Mouse (Mus musculus): ENCODE data around the gene Olfr1160. TPM values are rescaled to one million over a fixed set of nuclear protein-coding genes. Genes with fewer than 3 reads are reported as not detected.
"Not testable (repeated sequence)": the region's sequence is repeated elsewhere in the genome, so short reads cannot be mapped to it uniquely, and the experiment has no call there.

Olfr1160 gene
- polyA plus RNA-seq (2014; fragmentation: Nextera tagmentation; extraction: Ambion mirVana), result not detected in 2 replicates

DNA sequence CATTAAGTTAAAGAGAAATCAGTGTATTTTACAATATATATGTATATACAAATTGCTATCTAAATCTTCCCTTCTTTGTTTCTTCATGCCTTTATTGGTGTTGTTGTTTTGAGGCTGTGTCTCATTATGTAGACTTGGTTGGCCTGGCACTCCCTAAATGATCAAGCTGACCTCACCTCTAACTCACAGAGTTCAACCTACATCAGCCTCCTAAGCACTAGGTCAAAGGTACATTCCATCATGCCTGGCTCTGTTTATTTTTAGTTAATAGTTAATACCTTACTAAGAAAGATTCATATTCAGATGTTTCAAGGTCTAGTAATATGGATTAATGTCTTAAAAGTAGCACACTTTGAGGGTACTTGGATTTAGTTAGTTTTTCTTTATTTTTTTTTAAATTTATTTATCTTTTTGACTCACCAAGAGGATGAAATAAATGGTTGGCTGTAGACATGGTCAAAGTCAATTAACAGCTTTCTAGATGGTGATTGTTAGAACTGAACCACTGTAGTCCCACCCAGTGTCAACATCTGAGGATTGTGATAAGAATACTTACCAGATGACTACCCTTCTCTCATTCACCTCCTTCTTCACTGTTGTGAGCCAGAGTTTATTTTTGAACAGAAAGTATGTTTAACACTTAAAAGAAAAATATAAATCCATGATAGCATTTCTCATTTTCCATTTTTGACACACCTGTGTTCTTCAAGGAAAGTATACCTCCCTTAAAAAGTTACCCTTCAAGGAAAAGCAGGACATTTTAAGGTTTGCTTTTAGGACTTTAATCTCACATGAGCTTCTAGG lies at the start of gene Olfr1160:
Gene Olfr1160, minus strand, starts transcription at position 754 of the 804 bp plus-strand sequence.
- ATAC-seq (replicated peaks; ENCODE audit: low FRiP score) (no peak; the same call in 1 of the 2 replicates), DNase-seq (ENCODE audit: low spot score) (no peak)
- Histone ChIP-seq H3K9me3 (ENCODE audit: control insufficient read depth, low read length) (no peaks in the 10 kb centered on the region), H3K36me3 (ENCODE audit: control insufficient read depth, insufficient read depth, low read length) (no peaks in the 10 kb centered on the region), H3K4me3 (ENCODE audit: low read depth, low read length) (no peak within 1 kb of the TSS), H3K27ac (ENCODE audit: low read depth, low read length) (no peak within 1 kb of the TSS), H3K4me2 (no peak within 1 kb of the TSS), H3K4me1 (replicated peaks; ENCODE audit: control insufficient read depth, insufficient read depth, low read length) (no peaks in the 10 kb centered on the region), H3K9ac (ENCODE audit: low read depth, low read length) (no peak within 1 kb of the TSS), H3K27me3 (replicated peaks; ENCODE audit: control insufficient read depth, insufficient read depth, low read length) (no peaks in the 10 kb centered on the region)

DNA sequence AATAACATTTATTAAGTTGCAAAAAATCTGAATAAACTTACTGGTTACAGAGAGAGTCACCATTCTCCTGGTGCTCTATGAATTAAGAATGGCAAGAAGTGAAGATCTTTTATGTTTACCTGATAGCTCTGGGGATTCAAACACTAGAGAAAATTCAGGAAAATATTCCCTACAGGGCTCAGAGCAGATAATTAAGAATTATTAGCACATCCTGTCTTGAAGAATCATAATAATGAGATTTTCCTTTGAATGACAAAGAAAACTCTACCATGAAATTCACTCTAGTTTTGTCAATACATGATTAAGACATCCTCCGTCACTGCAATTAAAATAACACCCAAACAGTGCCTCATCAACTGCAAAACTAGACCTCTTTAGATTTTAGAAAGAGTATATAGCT lies 43.0 kb upstream of the Olfr1160 start, which contains the start of gene Olfr1162:
Gene Olfr1162, minus strand, starts transcription at position 101 of the 400 bp plus-strand sequence.
- H3K4me2 ChIP-seq, result no peak within 1 kb of the TSS
- DNase-seq (ENCODE audit: low spot score), result no peak

DNA sequence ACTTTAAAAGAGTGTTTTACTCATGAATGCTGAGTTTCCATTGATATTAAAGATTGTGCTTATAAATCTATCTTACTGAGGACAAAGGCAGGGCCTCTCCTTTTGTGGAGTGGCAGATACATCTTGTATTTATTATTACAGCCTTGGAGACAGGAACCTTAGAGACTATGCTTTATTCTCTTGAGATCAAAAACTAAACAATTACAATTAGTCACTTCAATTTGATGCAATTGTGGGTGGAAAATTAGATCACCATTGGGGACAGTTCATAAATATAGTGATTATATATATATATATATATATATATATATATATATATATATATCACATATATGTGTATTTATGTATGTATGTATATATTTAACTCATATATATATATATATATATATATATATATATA lies 29.5 kb upstream of the Olfr1160 start, which contains the start of gene Olfr73:
Gene Olfr73, minus strand, starts transcription at position 101 of the 400 bp plus-strand sequence.
- H3K27ac ChIP-seq (ENCODE audit: low read depth, low read length), result no peak within 1 kb of the TSS
- no peak for ATAC-seq (replicated peaks; ENCODE audit: low FRiP score)
- no peaks in the 10 kb centered on the region for H3K4me1 ChIP-seq (replicated peaks; ENCODE audit: control insufficient read depth, insufficient read depth, low read length)
- H3K36me3 ChIP-seq (ENCODE audit: control insufficient read depth, insufficient read depth, low read length), result no peaks in the 10 kb centered on the region
- H3K9me3 ChIP-seq (ENCODE audit: control insufficient read depth, low read length), result no peaks in the 10 kb centered on the region
- H3K4me2 ChIP-seq, result no peak within 1 kb of the TSS
- no peak within 1 kb of the TSS for H3K9ac ChIP-seq (ENCODE audit: low read depth, low read length)
- no peak within 1 kb of the TSS for H3K4me3 ChIP-seq (ENCODE audit: low read depth, low read length)
- DNase-seq (ENCODE audit: low spot score), result no peak
- H3K27me3 ChIP-seq (replicated peaks; ENCODE audit: control insufficient read depth, insufficient read depth, low read length), result no peaks in the 10 kb centered on the region

More for the DNA sequence above, 43.0 kb upstream of the Olfr1160 start, which contains the start of gene Olfr1162:
- Histone ChIP-seq H3K27me3 (replicated peaks; ENCODE audit: control insufficient read depth, insufficient read depth, low read length) (no peaks in the 10 kb centered on the region), H3K4me3 (ENCODE audit: low read depth, low read length) (no peak within 1 kb of the TSS), H3K4me1 (replicated peaks; ENCODE audit: control insufficient read depth, insufficient read depth, low read length) (no peaks in the 10 kb centered on the region), H3K9me3 (ENCODE audit: control insufficient read depth, low read length) (no peaks in the 10 kb centered on the region), H3K9ac (ENCODE audit: low read depth, low read length) (no peak within 1 kb of the TSS), H3K27ac (ENCODE audit: low read depth, low read length) (no peak within 1 kb of the TSS), H3K36me3 (ENCODE audit: control insufficient read depth, insufficient read depth, low read length) (no peaks in the 10 kb centered on the region)
- ATAC-seq (replicated peaks; ENCODE audit: low FRiP score), result no peak
- WGBS, result 70% methylated on average over 1 of the region's 1 CpGs

DNA sequence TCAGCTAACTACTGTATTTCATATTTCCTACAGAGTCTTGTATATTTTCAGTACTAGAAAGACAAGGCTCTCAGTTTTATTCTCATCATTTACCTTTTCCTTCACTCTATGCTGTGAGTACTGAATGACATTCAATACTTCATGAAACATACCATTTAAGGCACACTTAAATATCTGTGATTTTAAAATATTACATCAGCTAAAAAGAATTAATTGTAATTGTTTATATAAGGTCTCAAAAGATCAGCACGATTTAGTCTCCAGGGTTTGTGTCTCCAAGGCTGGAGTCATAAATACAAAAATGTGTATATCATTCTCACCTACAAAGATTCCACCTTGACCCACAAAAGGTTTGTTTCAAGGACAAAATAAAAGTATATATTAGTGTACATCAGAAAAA lies 14.4 kb upstream of the Olfr1160 start, which contains the start of gene Olfr1161:
Gene Olfr1161, plus strand, starts transcription at position 301 of the 400 bp plus-strand sequence.
- WGBS, result 83% methylated on average over 1 of the region's 1 CpGs
- not testable (repeated sequence) for ATAC-seq (replicated peaks; ENCODE audit: low FRiP score); H3K9ac ChIP-seq (ENCODE audit: low read depth, low read length); H3K36me3 ChIP-seq (ENCODE audit: control insufficient read depth, insufficient read depth, low read length); DNase-seq (ENCODE audit: low spot score); H3K27ac ChIP-seq (ENCODE audit: low read depth, low read length); H3K4me3 ChIP-seq (ENCODE audit: low read depth, low read length); H3K27me3 ChIP-seq (replicated peaks; ENCODE audit: control insufficient read depth, insufficient read depth, low read length); H3K9me3 ChIP-seq (ENCODE audit: control insufficient read depth, low read length); H3K4me1 ChIP-seq (replicated peaks; ENCODE audit: control insufficient read depth, insufficient read depth, low read length); H3K4me2 ChIP-seq

DNA sequence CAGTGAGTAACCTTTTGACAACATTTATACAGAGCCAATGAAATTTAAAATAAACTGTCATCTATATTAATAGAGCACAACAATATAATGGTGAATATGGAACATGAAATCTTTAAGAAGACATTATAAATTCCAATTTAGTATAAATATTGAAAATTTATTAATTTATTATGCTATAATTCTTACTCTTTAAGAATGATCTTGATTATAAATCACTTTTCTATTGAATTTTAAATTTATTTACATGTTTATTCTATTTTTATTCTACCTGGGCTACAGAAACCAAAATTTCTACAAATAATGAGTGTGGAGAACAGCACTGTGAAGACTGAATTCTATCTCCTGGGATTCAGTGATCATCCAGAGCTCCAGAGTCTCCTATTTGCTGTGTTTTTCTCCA lies 18.3 kb downstream of the Olfr1160 start, which contains the start of gene Olfr1158:
Gene Olfr1158, plus strand, starts transcription at position 301 of the 400 bp plus-strand sequence.
- H3K27me3 ChIP-seq (replicated peaks; ENCODE audit: control insufficient read depth, insufficient read depth, low read length), result no peaks in the 10 kb centered on the region
- no peak within 1 kb of the TSS for H3K27ac ChIP-seq (ENCODE audit: low read depth, low read length)
- DNase-seq (ENCODE audit: low spot score) (no peak), ATAC-seq (replicated peaks; ENCODE audit: low FRiP score) (no peak)
- no peak within 1 kb of the TSS for H3K9ac ChIP-seq (ENCODE audit: low read depth, low read length)
- H3K9me3 ChIP-seq (ENCODE audit: control insufficient read depth, low read length), result no peaks in the 10 kb centered on the region
- no peak within 1 kb of the TSS for H3K4me3 ChIP-seq (ENCODE audit: low read depth, low read length)
- H3K36me3 ChIP-seq (ENCODE audit: control insufficient read depth, insufficient read depth, low read length), result no peaks in the 10 kb centered on the region
- no peak within 1 kb of the TSS for H3K4me2 ChIP-seq
- no peaks in the 10 kb centered on the region for H3K4me1 ChIP-seq (replicated peaks; ENCODE audit: control insufficient read depth, insufficient read depth, low read length)

DNA sequence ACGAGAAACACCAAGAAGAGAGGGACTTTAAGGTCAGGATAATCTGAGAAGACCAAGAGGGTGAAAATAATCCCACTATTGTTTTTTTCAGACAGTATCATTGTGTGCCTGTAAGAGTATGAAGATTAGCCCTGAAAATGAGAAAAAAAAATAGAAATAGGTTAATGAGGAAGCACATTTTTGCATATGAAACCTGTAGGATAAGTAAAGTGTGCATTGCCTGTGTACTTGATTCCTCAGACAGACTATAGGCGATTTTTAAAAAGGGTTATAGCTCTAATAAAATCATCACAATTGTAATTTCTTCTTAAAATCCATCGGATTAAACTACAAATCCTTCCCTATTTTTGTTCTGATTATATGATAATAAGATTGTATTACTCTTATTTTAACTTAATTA lies 33.5 kb downstream of the Olfr1160 start, which contains the start of gene Olfr74:
Gene Olfr74, minus strand, starts transcription at position 101 of the 400 bp plus-strand sequence.
- no peaks in the 10 kb centered on the region for H3K36me3 ChIP-seq (ENCODE audit: control insufficient read depth, insufficient read depth, low read length)
- WGBS, result 61% methylated on average over 3 of the region's 3 CpGs
- H3K4me2 ChIP-seq, result no peak within 1 kb of the TSS
- H3K9ac ChIP-seq (ENCODE audit: low read depth, low read length), result no peak within 1 kb of the TSS
- H3K9me3 ChIP-seq (ENCODE audit: control insufficient read depth, low read length), result no peaks in the 10 kb centered on the region
- no peak for DNase-seq (ENCODE audit: low spot score)
- ATAC-seq (replicated peaks; ENCODE audit: low FRiP score), result no peak
- no peak within 1 kb of the TSS for H3K27ac ChIP-seq (ENCODE audit: low read depth, low read length)
- no peaks in the 10 kb centered on the region for H3K27me3 ChIP-seq (replicated peaks; ENCODE audit: control insufficient read depth, insufficient read depth, low read length)
- H3K4me3 ChIP-seq (ENCODE audit: low read depth, low read length), result no peak within 1 kb of the TSS
- H3K4me1 ChIP-seq (replicated peaks; ENCODE audit: control insufficient read depth, insufficient read depth, low read length), result no peaks in the 10 kb centered on the region

DNA sequence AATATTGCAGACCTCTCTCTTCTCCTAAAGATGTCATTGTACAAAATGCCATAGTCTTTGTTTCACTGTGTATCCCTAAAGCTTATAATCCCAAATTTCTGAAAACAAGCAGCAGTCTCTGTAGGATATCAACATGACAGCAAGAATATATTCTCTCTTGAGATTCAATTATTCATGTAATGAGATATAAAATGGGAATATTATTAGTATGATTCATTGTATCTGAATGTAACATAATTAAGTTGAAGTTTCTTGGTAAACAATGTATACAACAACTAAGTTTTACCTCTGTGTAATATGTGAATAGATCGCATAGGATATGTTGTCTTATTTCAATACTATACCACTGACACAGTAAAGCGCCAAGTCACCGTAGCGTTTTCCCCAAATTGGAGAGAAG lies 39.9 kb downstream of the Olfr1160 start, which contains the start of gene Olfr1157:
Gene Olfr1157, minus strand, starts transcription at position 101 of the 400 bp plus-strand sequence.
- Histone ChIP-seq H3K9me3 (ENCODE audit: control insufficient read depth, low read length) (no peaks in the 10 kb centered on the region), H3K9ac (ENCODE audit: low read depth, low read length) (no peak within 1 kb of the TSS), H3K36me3 (ENCODE audit: control insufficient read depth, insufficient read depth, low read length) (no peaks in the 10 kb centered on the region), H3K27ac (ENCODE audit: low read depth, low read length) (no peak within 1 kb of the TSS), H3K4me3 (ENCODE audit: low read depth, low read length) (no peak within 1 kb of the TSS), H3K4me2 (no peak within 1 kb of the TSS), H3K4me1 (replicated peaks; ENCODE audit: control insufficient read depth, insufficient read depth, low read length) (no peaks in the 10 kb centered on the region), H3K27me3 (replicated peaks; ENCODE audit: control insufficient read depth, insufficient read depth, low read length) (no peaks in the 10 kb centered on the region)
- ATAC-seq (replicated peaks; ENCODE audit: low FRiP score), result no peak
- DNase-seq (ENCODE audit: low spot score), result no peak
- WGBS, result 95% methylated on average over 4 of the region's 4 CpGs

DNA sequence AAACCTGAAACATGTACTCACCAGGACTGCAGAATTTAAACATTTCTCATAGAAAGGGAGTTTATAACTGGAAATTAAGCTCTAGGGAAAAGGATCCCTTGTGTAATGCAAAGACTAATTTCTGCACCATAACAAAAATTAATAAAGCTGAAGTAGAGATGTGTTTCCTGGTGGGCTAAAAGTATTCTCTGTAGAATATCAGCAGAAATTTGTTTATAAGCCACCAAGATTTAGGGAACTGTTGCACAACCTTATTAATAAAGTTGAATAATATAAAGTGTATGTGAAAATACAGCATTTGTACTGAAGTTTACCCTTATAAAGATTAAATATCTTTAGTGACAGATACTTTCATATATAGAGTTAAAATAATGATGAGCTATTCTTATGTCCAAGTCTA lies 55.1 kb downstream of the Olfr1160 start, which contains the start of gene Olfr1156:
Gene Olfr1156, minus strand, starts transcription at position 101 of the 400 bp plus-strand sequence.
- H3K36me3 ChIP-seq (ENCODE audit: control insufficient read depth, insufficient read depth, low read length), result no peaks in the 10 kb centered on the region
- no peaks in the 10 kb centered on the region for H3K4me1 ChIP-seq (replicated peaks; ENCODE audit: control insufficient read depth, insufficient read depth, low read length)
- DNase-seq (ENCODE audit: low spot score) (no peak), ATAC-seq (replicated peaks; ENCODE audit: low FRiP score) (no peak)
- no peak within 1 kb of the TSS for H3K4me2 ChIP-seq
- no peaks in the 10 kb centered on the region for H3K9me3 ChIP-seq (ENCODE audit: control insufficient read depth, low read length)
- no peaks in the 10 kb centered on the region for H3K27me3 ChIP-seq (replicated peaks; ENCODE audit: control insufficient read depth, insufficient read depth, low read length)
- no peak within 1 kb of the TSS for H3K9ac ChIP-seq (ENCODE audit: low read depth, low read length)
- H3K27ac ChIP-seq (ENCODE audit: low read depth, low read length), result no peak within 1 kb of the TSS
- no peak within 1 kb of the TSS for H3K4me3 ChIP-seq (ENCODE audit: low read depth, low read length)

Data from liver, embryonic 11.5 days (tissue).